Mouse (Mus musculus): ENCODE measurements around the gene Trp53inp2. TPM values are rescaled to one million over a fixed set of nuclear protein-coding genes. Genes with fewer than 3 reads are reported as not detected.
A peak's percentile ranks its signal among the peaks of the same experiment; 100 is the strongest.

Gene Trp53inp2
- total RNA-seq (2022), result 100 to 1,000 TPM; 452 to 522 (median 499) TPM

- no peak for DNase-seq (ENCODE audit: low spot score)
Observed at GRCm38 (mm10) chr2:155380261-155381059, at the start of gene Trp53inp2. TSS of gene Trp53inp2 (plus strand) at chr2:155381059.

GRCm38 (mm10) chr2:155331351-155331750 is 49.5 kb upstream of the Trp53inp2 start:
- no peak for DNase-seq (ENCODE audit: low spot score)

GRCm38 (mm10) chr2:155333421-155333820 is 47.4 kb upstream of the Trp53inp2 start:
- no peak for DNase-seq (ENCODE audit: low spot score)

GRCm38 (mm10) chr2:155335231-155335630 is 45.6 kb upstream of the Trp53inp2 start:
- no peak for DNase-seq (ENCODE audit: low spot score)

DNA sequence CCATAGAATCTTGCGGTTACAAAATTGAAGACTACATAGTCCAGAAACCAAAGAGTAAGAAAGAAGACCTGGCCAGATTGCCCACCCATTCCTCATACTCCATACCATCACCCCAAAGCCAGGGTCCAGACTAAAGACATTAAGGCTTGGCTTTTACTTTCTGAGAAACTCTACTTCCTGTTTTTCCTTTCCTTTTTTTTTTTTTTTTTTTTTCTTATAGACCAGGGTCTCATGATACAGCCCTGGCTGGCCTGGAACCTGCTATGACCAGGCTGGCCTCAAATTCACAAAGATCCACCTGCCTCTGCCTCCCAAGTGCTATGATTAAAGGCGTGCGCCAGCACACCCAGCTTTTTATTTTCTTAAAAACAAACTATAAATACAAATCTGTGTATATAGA is 44.6 kb upstream of the Trp53inp2 start:
- DNase-seq (ENCODE audit: low spot score), result no peak

DNA sequence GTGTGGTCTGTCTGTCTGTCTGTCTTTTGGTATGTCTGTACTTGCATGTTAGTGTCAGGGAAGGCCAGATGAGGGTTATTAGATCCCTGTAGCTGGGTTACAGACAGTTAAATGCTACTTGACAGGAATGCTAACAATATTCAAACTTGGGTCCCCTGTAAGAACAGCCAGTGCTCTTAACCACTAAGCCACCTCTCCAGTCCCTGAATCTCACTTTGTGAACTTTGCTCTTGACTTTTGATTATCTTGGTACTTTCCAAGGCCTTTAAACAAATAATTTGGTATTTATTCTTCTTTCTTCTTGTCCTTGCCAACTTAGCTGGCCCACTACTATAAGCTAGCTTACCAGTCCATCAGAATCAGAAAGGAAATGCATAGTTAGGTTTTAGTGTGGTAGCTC is 40.7 kb upstream of the Trp53inp2 start:
- no peak for DNase-seq (ENCODE audit: low spot score)

GRCm38 (mm10) chr2:155346670-155347069 is 34.2 kb upstream of the Trp53inp2 start:
- DNase-seq (ENCODE audit: low spot score), result no peak

DNA sequence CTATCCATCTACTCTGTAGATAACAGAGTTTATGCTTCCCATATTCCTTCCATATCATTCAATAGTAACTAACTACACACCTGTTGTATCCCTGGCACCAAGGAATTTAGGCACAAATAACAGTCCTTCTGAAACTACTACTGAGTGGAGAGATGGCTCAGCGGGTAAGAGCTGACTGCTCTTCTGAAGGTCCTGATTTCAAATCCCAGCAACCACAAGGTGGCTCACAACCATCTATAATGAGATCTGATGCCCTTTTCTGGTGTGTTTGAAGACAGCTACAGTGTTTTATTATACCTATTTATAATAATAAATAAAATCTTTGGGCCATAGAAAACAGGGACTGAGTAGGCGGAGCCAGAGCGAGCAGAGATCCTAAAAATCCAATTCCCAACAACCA is 26.5 kb upstream of the Trp53inp2 start:
- DNase-seq (ENCODE audit: low spot score), result no peak

DNA sequence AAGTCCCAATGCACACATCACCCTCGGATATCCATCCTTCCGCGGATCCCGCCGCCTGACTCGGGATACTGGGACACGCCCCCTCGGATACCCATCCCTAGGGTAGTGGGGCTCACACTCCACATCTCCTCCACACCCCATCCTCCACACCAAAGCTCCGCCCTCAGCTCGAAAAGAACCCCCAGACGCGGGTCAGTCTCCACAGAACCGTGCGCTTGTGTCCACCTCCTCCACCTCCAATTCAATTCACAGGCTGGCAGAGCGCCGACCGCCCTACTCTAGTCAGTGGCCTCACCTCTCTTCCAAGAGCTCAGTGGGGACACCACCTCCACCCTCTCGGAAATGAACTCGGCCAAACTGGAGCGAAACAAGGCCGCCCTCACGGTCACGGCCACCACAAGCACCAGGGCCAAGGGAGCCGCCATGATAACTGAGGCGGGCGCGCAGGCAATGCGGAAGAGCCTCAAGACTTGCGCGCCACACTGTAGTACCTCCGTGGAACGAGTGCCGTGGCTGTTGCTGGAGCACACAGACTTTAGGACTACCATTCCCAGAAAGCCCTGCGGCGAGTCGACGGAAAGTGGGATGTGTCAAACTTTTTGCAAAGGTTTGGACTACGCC is 23.8 kb upstream of the Trp53inp2 start, which contains the start of gene Pigu:
Pigu (minus strand) TSS at position 460 of the 621 bp plus-strand sequence.
- peak; percentile 98 for DNase-seq (ENCODE audit: low spot score)

DNA sequence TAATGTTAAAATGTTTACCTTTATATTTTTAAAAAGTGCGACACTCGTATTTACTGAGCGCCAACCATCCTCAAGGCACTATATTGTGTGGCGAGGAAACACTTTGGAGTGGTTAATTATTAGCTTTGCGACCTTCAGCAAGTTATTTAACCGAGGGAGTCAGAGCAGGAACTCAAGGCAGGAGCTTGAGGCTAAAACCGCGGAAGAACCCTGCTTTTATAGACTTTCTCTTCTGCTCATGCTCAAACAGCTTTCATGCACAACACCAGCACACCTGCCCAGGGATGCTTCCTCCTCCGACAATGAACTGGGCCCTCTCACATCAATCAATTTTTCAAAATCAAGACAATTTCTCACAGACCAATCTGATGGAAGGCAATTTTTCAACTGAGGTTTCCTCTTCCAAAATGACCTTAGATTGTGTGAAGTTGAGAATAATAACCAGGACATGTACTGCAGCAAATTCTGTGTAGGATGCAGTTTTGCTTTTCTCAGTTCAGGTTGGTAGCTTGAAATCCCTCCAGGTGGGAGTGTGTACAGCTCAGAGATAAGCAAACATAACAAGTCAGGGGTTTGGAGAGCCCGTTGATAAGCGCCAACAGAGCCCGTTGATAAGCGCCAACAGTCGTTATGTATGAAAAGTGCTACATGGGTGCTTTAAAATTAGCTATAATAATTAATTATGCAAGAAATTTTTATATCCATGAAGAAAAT is 23.0 kb upstream of the Trp53inp2 start:
- no peak for DNase-seq (ENCODE audit: low spot score)

DNA sequence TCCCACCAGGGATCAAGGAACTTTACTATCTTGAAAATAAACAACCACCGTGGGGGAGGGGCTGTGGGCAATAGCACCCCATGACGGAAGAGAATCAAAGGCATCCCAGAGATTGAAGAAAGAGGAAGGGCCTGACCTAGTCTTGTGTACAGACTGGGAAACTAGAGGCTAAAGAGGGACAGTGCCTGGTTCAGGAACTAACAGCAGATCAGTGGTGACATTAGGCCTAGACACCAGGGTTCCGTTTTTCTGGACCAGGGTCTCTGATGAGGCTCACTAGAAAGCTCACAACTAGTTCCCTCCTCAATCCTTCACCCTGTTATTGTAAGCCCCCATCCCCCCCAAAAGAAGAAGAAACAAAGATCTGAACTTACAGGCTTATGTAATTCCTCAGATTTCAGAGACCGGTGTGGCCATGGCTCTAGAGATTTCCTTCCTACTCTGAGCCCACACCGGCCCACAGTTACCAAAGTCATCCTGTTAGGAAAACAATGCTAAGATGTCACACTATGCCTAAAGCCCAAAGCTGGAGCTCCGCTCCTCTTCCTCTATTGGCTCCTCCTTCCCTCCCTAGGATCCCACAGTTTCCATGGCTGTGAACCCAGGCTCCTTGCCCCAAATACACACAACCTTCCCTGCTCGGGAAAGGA is 13.1 kb upstream of the Trp53inp2 start:
- DNase-seq (ENCODE audit: low spot score), result no peak

- DNase-seq (ENCODE audit: low spot score), result peak; percentile 72
Observed at GRCm38 (mm10) chr2:155369333-155369883, 11.5 kb upstream of the Trp53inp2 start.

DNA sequence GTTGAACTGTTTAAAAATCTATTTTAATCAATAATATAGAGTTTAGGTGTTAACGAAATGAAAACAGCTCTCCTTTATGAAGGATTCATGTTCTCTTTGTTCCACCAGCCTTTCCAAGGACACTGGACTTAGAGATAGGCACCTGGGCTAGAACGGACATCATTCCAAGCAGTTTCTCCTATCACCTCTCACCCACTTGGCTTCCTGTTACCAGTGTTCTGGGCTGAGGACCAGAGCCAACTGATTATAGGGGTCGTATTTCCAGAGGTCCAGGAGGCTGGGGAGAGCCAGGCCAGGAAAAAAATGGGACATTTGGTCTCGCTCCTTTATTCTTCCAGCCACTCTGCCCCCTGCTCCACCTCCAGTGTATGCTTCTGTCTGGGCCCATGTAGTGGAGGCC is 8.4 kb upstream of the Trp53inp2 start:
- DNase-seq (ENCODE audit: low spot score), result no peak

DNA sequence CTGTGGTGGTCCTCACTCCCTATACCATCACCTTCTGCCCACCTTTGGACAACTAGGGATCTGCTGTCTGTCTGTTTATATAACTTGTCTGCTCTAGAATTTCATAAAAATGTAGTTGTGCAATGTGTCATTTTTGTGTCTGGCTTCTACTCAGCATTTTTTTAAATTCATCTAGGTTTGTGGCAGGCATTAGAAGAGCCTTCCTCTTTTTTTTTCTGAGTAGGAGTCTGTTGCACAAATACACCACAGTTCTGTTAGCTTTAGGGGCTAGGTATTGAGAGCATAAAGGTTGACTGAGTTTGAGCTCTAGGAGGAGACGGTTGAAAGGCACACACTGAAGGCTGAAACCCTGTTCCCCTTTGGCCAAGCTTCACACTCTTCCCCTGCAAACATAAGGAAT is 7.6 kb upstream of the Trp53inp2 start:
- DNase-seq (ENCODE audit: low spot score), result no peak

DNA sequence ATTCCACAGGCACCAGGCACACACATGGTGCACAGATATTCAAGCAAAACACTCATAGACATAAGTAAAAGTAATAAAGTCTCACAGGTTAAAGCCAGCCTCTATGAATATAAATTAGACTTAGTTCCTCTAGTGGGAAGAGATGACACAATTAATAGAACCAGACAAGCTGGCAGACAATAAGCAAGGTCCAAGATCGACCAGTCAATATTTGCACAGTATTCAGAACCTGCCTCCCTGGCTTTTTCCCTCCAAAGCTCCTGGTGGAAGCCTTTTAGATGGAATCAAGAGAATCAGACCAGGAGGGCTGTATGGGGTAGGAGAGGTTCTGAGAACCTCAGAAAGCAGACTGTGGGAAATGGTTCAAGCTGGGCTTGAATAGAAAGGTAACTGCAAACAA is 7.0 kb upstream of the Trp53inp2 start:
- no peak for DNase-seq (ENCODE audit: low spot score)

DNA sequence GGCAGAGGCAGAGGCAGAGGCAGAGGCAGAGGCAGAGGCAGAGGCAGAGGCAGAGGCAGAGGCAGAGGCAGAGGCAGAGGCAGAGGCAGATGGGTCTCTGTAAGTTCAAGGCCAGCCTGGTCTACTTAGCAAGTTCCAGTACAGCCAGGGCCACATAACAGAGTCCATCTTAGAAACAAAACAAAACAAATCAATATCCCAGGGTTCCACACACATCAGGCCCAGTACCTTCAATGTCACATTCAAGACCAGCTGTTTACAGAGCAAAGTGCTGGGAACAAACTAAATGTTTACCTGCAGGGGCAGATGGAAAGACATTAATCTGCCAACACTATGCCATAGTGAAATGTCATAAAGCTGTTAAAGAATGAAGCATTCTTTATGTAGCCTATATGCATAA is 6.3 kb upstream of the Trp53inp2 start:
- DNase-seq (ENCODE audit: low spot score), result no peak

DNA sequence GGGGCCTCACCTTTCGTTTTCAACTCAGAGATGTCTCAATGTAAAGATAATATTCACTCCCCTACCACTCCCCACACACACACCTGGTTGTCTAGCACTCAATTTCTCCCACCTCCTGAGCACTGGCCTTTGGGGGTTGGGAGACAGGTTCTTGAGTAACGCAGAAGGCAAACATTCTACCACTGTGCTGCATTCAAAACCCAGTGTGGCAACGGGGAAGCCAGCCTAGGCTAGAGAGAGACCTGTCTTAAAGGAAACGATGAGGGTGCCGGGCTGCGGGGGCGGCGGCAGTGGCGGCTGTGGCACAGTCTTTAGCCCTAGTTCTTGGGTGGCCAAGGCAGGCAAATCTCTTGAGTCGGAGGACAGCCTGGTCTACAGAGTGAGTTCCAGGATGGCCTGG is 4.7 kb upstream of the Trp53inp2 start:
- no peak for DNase-seq (ENCODE audit: low spot score)

DNA sequence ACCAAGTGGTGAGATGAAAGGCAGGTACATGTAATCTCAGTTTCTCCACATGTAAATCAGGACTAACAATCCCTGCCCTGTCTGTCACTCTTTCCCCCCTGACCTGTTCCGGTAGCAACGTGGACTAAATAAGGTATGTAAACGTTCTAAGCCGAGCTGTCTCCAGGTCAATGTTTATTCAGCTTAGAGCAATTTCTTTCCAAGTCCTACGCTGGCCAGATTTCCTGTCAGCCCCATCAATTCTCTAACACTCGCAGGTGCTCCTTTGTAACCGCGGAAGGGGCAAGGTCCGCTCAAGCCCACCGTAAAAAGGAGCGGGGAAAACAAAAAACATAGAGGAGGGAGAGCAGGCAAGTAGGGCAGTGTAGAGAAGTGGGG is 190 bp downstream of the Trp53inp2 start:
- no peak for DNase-seq (ENCODE audit: low spot score)

DNA sequence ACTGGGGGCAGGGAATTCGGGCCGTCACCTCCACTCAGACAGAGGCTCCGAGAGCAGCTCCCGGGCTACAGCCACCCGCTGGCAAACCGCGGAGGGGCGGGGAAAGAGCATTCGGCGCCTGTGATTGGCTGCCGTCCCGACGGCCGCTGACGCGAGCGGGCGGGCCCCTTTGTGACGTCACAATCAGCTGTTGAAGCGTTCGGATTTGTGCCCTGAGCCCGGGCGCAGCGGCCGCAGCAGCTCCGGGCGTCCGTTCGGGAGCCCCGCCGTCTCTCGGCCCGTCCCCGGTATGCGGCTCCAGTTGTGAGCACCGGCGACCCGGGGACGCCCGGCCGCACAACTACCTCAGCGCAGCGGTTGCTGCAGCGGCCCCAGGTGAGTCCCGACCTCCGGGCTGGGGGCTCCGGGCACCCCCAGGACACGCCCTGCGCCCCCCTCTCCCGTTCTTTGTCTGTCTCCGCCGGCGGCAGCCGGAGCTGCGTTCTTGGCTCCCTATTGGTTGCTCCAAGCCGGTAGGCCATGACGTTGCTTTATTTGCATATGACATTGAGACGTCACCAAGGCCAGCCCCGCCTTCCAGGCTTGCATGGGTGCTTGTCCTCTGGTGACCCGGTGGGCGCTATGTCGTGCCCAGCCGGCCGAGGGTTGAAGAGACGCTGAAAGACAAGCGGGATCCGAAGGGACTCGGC is 928 bp downstream of the Trp53inp2 start:
- peak; percentile 96 for DNase-seq (ENCODE audit: low spot score)

DNA sequence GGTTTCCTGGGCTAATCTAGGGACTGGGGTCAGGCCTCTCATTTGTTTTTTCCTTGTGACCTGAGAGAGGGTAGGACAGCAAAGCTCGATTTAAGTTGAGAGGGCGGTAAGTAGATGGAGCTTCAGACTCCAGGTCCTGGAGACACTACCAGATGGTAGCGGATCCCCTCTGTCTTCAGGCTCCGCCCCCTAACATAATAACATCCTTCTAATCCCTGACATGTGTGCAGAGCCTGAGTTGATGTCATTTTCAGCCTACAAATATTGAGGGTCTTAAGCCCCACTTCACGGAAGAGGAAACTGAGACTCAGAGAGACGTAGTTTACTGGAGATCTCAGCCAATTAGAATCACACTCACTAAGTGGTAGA is 1.5 kb downstream of the Trp53inp2 start:
- no peak for DNase-seq (ENCODE audit: low spot score)

DNA sequence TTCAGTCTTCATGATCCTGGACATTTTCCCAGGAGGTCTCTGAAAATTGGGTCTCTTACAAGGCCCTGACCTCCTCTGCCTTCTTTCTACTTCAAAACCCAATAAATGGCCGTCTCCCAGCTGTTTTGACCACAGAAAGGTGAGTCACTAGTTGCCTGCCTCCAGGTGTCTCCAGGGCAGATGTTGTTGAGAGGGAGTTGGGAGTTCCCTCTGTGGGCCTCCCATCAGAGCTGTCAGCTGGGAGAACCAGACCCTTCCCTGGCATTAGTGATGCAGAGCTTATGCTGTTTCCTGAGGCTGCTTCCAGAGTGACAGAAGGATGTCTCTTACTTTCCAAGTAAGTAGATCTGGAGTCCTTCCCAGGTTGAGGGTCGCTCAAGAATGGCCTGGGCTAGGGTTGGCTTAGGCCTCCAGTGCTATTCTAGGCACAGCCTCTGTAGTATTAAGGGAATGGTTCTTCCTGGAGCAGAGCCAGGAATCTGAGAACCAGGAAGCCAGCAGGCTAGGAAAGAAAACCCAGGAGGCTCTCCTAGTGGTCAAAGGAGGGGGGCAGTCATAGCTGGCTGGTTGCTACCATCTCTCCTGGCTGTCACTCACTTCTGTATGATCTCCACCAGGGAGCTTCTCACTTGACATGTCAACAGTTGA is 2.1 kb downstream of the Trp53inp2 start:
- DNase-seq (ENCODE audit: low spot score), result peak; percentile 68

All from heart, adult 8-10 months (tissue).